Mouse (Mus musculus) limb, embryonic 14.5 days (tissue): Measurements from ENCODE around the gene Ufc1. TPM values are rescaled to one million over a fixed set of nuclear protein-coding genes. Genes with fewer than 3 reads are reported as not detected.

ENCODE experiments used
- ATAC-seq: fragments of 200-750 bp; cut with Nextera tagmentation; 2 replicates; pipeline ENCODE4 v1.8.0; 2017; ENCODE audit warnings: low read depth, moderate number of reproducible peaks, moderate TSS enrichment; ENCODE audit not compliant: low FRiP score
- DNase-seq: peaks from one replicate; pipeline ENCODE4 v3.0.0-alpha.2; 2015; ENCODE audit warnings: low spot score
- H3K27ac ChIP-seq: fragments of 300-500 bp; sonication (generic); replicated peaks from 2 replicates; pipeline ENCODE4 v1.5.1; 2014; ENCODE audit warnings: low read depth, mild to moderate bottlenecking, low read length, moderate library complexity, mixed read lengths
- H3K27me3 ChIP-seq: fragments of 300-500 bp; sonication (generic); 2 replicates; pipeline ENCODE4 v1.6.1; 2014; ENCODE audit warnings: low read length, mixed read lengths; ENCODE audit not compliant: control insufficient read depth, insufficient read depth
- H3K36me3 ChIP-seq: fragments of 300-500 bp; sonication (generic); 2 replicates; pipeline ENCODE4 v1.6.1; 2014; ENCODE audit warnings: mild to moderate bottlenecking, low read length, moderate library complexity, mixed read lengths; ENCODE audit not compliant: control insufficient read depth, insufficient read depth
- H3K4me1 ChIP-seq: fragments of 300-500 bp; sonication (generic); 2 replicates; pipeline ENCODE4 v1.6.1; 2014; ENCODE audit warnings: antibody characterized with exemption, low read length, mixed read lengths; ENCODE audit not compliant: control insufficient read depth, insufficient read depth
- H3K4me2 ChIP-seq: fragments of 300-500 bp; sonication (generic); replicated peaks from 2 replicates; pipeline ENCODE4 v1.6.1; 2014; ENCODE audit warnings: low read depth, mild to moderate bottlenecking, low read length, moderate library complexity; ENCODE audit not compliant: severe bottlenecking
- H3K4me3 ChIP-seq: fragments of 300-500 bp; sonication (generic); replicated peaks from 2 replicates; pipeline ENCODE4 v1.5.1; 2014; ENCODE audit warnings: low read length
- H3K9ac ChIP-seq: fragments of 300-500 bp; sonication (generic); 2 replicates; pipeline ENCODE4 v1.6.1; 2014; ENCODE audit warnings: mild to moderate bottlenecking, low read depth, low read length, moderate library complexity; ENCODE audit not compliant: severe bottlenecking
- H3K9me3 ChIP-seq: fragments of 300-500 bp; sonication (generic); 2 replicates; pipeline ENCODE4 v1.6.1; 2016; ENCODE audit warnings: low read length; ENCODE audit not compliant: control insufficient read depth
- POLR2A ChIP-seq: fragments of 200-500 bp; IDR thresholded peaks from 2 replicates; pipeline ENCODE4 v1.8.0; 2012; ENCODE audit warnings: inconsistent platforms, mild to moderate bottlenecking, moderate library complexity, borderline replicate concordance; ENCODE audit not compliant: insufficient read depth, insufficient read length; ENCODE audit errors: extremely low read depth
- WGBS: fragments of 180-500 bp; shearing (Covaris S2); extraction: QIAGEN DNeasy Blood & Tissue Kit; methylation state at CpG from one replicate; pipeline ENCODE4 v1.1.7; 2014; 5-methylcytosine and 5-hydroxymethylcytosine counted together
- polyA plus RNA-seq, 2 experiments: library from polyadenylated mRNA; depleted of rRNA in 1 of 2; stranded (reverse) in 1 of 2; unstranded in 1 of 2; fragments of >200 nt; fragmentation: Nextera tagmentation in 1 of 2; extraction: Ambion mirVana in 1 of 2; gene quantifications; 2 replicates each; pipeline versions ENCODE4 v1.2.1 to v1.2.3; 2012 to 2014

The Ufc1 gene
- polyA plus RNA-seq, 2 experiments: 60.9 to 133 TPM

DNA sequence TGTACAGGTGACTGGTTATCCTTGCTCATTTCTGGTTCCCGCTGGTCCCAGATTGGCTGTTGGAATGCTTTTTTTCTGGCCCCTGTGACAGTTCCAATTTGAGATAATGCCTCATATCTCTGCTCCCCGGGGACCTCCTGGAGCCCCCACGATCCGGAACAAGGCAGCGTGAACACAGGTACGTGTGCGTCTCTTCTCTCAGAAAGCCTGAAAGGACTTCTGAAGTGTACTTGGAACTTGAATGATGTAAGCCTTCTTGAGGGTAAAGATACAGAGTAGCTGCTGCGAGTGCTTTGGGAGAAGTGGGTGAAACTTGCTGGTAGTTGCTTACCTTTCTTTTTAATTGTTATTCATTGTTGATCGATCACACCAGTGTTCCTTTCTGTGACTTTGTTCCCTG is 23.6 kb downstream of the Ufc1 start:
- Histone ChIP-seq H3K27ac (no peak overlapping the region), H3K4me2 (peak overlapping the region; percentile 96), H3K36me3 (peaks cover 39% of the 10 kb centered on the region), H3K9ac (peak overlapping the region; percentile 77), H3K4me3 (peak overlapping the region; percentile 88), H3K9me3 (no peaks in the 10 kb centered on the region), H3K4me1 (peaks cover 13% of the 10 kb centered on the region), H3K27me3 (no peaks in the 10 kb centered on the region)
- no peak for DNase-seq
- WGBS: 51% methylated on average over 9 of the region's 9 CpGs
- ATAC-seq: no peak
- no peak for TF ChIP-seq POLR2A

DNA sequence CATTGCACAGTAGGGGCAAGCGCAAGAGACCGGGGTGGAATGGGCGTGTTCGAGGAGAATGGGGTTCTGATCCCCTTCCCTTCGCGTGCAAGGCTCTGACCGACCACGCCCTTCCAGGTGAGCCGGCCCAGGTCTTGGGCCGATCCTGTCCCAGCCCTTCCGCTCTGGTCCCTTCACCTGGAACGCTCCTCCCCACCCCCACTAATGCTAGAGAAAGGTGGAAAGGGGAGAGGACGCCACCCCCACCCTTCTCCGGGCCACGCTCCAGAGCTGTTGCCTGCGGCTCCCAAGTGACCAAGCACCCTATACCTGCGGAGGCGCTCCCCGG is 24.3 kb downstream of the Ufc1 start:
- Histone ChIP-seq H3K4me1 (peaks cover 13% of the 10 kb centered on the region), H3K27ac (no peak overlapping the region), H3K4me3 (peak overlapping the region; percentile 88), H3K9ac (peak overlapping the region; percentile 77), H3K27me3 (no peaks in the 10 kb centered on the region), H3K9me3 (no peaks in the 10 kb centered on the region), H3K36me3 (peaks cover 32% of the 10 kb centered on the region), H3K4me2 (peak overlapping the region; percentile 96)
- DNase-seq: no peak
- peak; percentile 35; the same call in 1 of the 2 replicates for ATAC-seq
- no peak for TF ChIP-seq POLR2A
- 5% methylated on average over 19 of the region's 19 CpGs for WGBS

DNA sequence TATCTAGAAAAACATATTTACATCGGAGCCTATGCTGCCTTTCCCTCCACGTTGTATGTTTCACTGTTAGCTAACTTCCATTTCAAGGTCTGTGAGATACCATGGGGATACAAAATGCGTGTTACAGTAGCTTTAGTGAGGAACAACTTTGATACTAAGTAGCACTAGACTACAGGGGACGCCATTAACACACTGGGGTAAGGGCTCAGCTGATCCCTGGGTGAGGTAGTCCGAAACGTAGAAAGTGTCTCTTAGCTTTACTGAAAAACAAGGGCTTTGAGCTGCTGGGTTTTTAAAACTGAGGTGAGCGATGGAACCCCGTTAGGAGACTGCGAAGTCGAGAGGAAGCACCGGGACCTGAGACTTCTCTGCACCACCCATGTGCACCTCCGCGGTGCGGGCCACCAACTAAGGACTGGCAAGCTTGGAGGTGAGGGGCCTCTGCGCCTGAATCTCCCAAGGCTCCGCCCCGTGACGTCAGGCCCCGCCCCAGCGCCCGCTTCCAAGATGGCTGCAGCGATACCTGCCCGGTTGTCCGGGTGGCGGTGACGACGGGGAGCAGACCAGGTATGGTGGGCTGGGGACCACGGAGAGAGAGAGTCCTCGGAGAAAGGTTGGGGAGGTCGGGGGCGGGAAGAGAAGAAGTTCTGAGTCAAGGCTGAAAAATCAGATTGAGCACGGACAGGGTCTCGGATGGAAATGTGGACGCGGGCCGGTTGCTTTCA is 24.8 kb downstream of the Ufc1 start, which contains the start of gene B4galt3:
B4galt3 (plus strand) TSS at position 481 of the 725 bp plus-strand sequence.
- Histone ChIP-seq H3K9me3 (no peaks in the 10 kb centered on the region), H3K4me1 (peaks cover 13% of the 10 kb centered on the region), H3K36me3 (peaks cover 28% of the 10 kb centered on the region), H3K4me3 (peak within 1 kb of the TSS; percentile 88), H3K27ac (peak within 1 kb of the TSS; percentile 26), H3K9ac (peak within 1 kb of the TSS; percentile 77), H3K27me3 (no peaks in the 10 kb centered on the region), H3K4me2 (peak within 1 kb of the TSS; percentile 96)
- ATAC-seq: peak; percentile 96
- DNase-seq: peak; percentile 89
- peak; percentile 98; the same call in 1 of the 2 replicates for TF ChIP-seq POLR2A
- WGBS: 4% methylated on average over 36 of the region's 36 CpGs

DNA sequence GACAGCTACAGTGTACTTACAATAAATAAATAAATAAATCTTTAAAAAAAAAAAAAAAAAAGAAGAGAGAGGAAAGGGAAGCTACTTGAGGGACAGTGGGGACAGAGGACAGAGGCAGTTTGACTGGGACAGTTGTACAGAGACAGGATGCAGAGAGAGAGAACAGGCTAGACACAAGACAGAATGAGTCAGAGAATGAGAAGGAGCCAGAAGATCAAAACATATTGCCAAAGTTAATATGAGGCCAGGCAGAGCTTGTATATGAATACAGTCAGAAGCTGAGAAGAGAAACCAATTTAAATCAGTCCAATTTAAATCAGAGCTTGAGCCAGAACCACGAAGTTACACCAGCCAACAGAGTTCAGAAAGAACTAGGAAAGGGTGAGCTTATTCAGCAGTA is 26.5 kb downstream of the Ufc1 start:
- Histone ChIP-seq H3K4me3 (no peak overlapping the region), H3K9me3 (no peaks in the 10 kb centered on the region), H3K4me2 (no peak overlapping the region), H3K27me3 (no peaks in the 10 kb centered on the region), H3K27ac (no peak overlapping the region), H3K9ac (no peak overlapping the region), H3K4me1 (peaks cover 19% of the 10 kb centered on the region), H3K36me3 (peaks cover 13% of the 10 kb centered on the region)
- no peak for DNase-seq
- WGBS: 59% methylated on average over 1 of the region's 1 CpGs
- no peak for TF ChIP-seq POLR2A
- ATAC-seq: no peak

DNA sequence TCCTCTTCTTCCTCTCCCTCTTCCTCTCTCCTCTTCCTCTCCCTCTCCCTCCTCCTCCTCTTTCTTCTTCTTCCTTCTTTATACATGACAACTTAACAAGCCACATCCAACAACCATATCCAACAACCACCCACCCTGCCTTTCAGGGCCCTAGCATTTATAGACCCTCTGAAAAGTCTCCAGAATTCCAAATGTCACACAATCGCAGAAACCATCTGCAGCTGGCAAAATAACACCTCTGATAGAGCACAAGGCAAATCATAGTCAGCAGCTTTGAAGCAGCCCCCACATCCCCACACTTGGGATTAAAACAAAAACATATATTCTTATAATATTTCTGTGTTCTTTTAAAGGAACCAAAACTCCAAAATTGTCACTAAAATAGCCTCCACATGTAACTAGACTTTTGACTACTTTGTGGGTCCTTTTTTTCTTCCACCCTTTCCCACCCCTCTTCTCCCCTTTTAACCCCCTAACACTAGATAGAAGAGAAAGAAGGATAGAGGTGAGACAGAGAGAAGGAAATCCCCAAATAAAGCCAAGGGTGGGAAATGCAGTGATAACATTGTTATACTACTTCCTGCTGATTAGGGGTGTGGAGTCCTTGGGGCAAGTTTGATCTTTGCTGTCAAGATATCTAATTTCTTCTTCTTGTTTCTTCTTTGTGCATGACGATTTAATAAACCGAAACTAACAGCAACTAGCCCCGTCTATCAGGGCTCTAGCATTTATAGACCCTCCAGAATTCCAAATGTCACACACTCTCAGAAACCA is 28.7 kb downstream of the Ufc1 start:
- ATAC-seq (no peak), DNase-seq (no peak)
- H3K4me2 ChIP-seq: no peak overlapping the region
- peaks cover 27% of the 10 kb centered on the region for H3K4me1 ChIP-seq
- TF ChIP-seq POLR2A: no peak
- no peak overlapping the region for H3K27ac ChIP-seq
- H3K36me3 ChIP-seq: no peaks in the 10 kb centered on the region
- H3K9ac ChIP-seq: no peak overlapping the region
- 67% methylated on average over 4 of the region's 4 CpGs for WGBS
- no peak overlapping the region for H3K4me3 ChIP-seq
- no peaks in the 10 kb centered on the region for H3K27me3 ChIP-seq
- no peaks in the 10 kb centered on the region for H3K9me3 ChIP-seq
